Mouse (Mus musculus) thymus, adult 18-20 months (tissue): ENCODE results near the gene Dgki.

Source experiments
- DNase-seq, 2 experiments: peaks; one replicate each; pipeline ENCODE4 v3.0.0; 2022; ENCODE audit warnings: mixed read lengths in 2 of 2

Gene Dgki

DNA sequence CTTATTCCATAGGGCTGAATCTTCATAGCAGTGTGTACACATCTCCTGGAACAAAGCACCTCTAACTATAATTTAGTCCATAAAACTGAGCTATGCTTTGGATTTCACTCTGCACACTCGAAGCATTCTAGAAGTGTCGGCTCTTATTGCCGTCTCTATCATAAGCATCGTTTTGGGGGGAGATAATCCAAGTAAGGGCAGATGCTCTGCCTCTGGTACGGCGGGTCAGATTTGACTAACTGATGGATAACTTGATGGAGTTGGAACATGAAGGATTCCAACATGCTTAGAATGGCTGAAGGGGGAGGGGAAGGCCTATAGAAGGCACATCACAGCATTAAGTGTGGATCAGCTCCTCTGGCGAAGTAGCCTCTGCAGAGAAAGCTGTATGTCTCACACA, 242.4 kb downstream of the Dgki start:
- no peak for DNase-seq

DNA sequence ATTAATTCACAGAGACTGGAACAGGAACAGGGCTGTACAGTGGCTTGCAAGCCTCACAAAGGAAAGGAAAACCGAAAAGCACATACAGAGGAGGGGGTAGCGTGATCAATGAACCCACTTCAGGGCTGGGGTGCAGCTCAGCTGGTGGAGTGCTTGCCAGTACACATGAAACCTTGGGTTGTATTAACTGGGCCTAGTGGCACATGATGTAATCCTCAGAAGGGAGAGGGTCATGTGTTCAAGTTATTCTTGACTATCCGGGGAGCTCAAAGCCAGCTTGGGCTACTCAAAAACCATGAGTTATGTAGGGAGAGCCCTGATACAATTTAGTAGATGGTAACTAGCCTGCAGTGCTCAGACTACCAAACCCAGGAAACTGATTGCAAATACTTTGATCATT, 244.3 kb downstream of the Dgki start:
- no peak for DNase-seq

DNA sequence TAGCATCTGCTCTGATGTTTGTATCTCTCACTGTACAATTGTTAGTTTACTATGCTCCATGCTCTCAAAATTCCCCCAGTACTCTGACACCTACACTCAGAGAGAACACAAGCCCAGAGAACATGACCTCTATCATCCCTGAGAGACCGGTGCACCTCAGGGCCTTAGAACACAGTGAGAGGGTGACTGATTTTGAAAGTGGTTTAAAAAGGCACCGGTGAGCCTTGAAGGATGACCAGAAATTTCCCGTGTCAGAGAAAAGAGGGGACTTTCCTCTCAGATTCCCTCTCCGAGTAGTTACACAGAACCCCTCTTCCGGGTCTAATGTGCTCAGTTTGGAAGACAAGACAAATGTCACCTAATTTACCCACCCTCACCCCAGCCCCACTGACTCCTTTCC, 244.9 kb downstream of the Dgki start:
- DNase-seq = no peak

DNA sequence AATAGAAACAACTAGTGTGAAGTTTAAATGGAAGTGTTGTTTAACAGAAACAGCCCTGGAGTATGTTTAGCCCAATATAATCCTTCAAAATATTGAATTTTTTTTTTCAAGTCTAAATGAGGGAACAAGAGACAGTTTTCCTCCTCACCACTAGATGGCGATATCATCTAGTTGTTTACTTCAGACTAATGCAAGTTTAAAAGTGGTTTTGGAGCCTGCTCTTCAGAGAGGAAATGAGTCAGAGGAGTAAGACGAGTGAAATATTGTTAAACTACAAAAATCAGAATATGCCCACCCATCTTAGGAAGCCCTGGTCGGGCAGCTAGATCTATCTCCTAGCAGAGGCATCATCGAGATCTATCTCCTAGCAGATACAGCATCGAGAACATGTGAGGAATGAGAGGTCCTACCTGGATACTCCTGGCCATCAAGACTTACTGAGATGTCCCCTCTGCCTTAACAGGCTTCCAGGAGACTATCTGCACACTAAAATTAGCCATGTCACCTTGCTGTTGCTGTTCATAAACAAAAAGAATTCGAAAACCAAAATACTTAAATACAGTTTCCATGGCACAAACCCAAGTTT, 245.5 kb downstream of the Dgki start:
- no peak for DNase-seq

DNA sequence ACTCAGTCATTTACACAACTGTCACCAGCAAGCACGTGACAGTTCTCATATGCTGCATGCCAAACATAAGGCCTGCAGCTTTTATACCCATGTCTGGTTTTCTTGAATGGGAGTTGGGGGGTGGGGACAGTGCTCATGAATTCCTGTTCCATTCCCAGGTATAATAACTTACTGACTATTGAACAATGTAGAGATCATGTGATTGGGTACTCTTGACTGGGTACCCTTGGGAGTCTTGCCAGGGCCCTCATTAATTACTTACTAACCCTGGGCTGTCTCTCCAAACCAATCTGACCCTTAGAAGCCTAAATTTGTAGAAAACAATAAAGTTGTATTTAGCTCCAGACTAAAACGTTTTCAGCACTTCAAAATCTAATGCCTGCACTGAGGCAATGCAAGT, 246.6 kb downstream of the Dgki start:
- no peak for DNase-seq

DNA sequence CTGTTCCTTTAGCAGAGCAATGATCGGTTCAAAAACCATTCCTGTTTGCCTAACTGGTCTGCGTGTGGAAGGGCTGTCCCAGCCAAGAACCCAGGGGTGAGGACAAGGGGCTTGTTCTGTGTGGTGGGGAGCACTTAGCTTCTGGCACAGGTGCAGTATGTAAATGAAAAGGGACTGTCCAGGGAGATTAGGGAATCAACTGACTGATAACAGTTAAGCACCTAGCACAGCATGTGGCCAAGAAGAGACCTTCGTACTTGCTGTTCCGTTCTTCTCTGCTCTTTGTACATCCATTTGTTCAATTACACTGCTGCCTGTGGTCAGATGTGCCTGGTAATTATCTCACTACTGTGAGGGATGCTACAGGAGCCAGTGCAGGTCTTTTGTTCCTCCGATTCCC, 248.3 kb downstream of the Dgki start:
- no peak for DNase-seq

DNA sequence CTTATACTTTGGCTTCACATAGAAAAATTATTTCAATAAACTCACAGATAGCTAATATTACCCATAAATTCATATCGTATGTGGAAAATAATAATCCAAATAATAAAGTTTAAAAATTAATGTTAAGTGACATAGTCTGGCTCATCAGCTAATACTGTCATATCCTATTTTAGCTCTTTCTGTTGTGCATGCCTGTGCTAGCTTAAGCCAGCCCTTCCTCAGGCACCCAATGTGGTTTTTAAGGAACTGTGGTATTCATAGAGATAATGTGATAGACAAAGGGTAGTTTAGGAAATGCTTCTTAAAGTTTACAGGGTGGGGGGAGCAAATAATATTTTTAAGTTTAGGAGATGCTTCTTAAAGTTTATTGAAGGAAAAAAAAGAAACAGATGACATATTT, 248.8 kb downstream of the Dgki start:
- DNase-seq = no peak

DNA sequence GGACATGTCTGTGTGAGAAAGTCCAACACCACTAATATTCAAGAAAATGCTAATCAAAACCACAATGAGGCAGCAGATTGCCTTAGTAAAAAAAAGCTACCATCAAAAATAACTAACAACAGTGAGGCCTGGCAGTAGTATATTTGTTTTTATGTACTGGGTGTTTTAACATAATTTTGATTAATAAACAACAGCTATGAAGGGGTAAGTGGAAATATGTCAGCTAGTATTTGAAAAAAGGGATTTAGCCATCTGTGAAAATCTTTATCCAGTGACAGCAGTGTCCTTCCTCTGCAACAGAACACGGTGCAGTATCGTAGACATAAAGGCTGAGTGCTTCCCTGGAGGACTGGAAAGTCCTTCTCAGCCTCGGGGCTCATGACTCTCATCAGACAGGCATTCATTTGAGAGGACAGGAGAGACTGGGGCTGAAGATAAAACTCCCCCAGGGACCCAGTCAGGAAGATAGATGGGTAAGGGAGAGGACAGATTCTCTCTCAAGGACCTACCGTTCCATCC, 252.3 kb downstream of the Dgki start:
- DNase-seq = no peak

DNA sequence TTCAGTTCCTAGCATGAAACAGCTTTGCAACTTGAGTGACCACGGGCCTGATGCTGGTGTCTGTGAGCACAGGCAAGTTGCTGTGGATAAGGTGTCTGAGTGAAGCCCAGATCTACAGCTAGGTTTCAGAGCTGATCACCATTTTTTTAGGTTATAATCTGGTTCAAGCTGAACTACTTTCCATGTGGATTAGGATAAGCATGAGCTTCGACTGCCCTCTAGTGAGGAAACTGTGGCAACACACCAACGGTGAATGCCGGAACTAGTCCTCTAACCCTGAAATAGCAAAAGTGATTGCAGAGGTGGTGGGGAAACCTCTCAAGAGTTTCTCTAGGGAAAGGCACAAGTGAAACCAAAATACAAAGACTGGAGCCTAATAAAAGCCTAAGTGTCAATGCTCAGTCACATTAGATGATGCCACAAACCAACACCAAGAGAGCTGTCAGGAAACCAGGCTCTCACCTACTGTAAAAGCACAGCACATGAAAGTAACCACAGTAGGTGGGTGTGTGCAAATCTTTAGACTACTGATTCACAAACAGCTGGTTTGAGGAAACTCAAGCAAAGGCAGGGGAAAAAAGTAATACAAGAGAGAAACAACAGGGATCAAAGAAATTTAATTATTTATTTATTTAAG, 253.7 kb downstream of the Dgki start:
- peak; percentile 3 to 4 for DNase-seq

DNA sequence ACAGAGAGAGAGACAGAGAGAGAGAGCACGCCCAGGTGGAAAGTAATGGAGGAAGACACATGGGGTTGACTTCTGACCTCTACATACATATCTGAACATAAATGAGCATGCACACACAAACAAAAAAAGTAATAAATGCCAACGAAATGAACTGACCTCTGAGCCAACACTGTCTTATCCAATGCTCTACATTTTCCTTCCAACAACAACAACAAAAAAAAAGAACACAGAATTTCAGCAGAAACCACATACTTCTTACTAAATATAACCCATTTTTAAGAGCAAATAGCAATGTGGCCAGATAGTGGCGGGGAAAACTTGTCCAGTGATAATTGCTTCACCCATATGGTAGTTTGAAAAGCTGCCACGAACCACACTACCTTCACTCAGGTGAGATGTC, 255.2 kb downstream of the Dgki start:
- DNase-seq = no peak

DNA sequence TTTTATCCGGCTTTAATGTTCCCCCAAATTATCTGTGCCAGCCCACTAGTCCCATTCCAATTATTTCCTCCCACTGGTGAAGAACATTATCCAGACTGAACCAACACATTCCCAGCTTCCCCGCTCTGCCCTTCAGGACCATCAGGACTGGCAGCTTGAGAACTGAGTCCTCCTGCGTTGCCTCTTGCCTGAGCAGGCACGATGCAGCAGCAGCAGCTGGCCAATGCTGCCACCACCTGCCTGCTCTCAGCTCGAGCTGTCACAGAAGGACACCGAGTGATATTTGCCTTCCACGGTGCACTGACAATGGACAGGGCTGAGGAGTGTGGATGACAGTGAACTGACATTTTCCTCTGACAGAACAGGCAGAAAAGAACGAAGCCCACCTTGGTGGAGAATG, 261.5 kb downstream of the Dgki start:
- no peak for DNase-seq

DNA sequence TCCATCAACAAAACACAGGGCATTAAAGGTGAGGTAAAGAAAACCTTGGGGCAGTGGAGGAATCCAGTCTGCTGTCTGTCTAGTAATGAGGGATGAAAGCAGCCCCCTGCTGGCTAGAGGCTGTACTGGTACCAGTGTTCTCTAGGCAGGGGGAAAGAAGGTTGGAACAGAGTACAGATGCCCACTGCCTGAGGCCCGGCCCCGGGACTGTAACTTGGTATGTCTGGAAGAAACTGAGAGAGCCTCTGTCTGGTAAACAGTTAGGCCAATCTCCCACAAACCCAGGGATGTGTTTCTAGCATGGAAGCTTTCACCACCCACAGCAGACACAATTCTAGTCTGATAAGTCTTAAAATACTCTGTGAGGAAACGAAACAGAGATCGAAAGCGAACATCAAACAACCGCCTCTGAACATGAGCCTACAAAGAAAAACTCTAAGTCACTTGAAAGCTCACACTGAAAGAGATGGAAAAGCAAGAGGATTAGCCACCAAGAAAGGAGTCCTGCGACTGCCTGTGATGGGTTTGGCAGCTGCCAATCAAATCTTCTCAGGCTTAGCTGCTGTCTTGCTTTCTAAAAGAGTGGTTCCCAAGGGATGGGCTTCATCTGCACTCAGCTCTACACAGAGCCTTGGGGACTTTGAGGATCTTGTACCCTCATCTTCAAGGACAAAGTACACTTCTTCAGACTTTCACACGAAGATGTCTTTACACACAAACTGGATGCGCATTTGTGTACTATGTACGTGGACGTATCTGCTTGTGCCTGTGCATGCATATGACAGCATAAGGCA, 262.7 kb downstream of the Dgki start:
- no peak for DNase-seq

DNA sequence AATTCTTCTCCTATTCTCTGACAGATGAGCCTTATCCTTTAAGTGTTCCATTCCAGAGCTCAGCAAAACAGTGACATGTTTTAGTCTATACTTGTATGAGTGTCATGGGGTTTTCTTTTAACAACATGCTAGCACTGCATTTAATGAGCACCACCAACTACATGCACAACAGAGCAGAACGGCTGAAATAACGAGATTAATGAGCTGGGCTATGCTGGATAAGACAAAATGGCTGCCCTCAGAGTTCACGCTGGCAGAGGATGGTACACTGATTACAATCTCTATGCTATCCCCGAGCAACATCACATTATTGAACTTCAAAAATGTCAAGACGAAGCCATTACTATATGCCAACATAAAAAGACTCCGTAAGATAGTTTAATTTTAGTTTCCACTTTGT, 264.3 kb downstream of the Dgki start:
- no peak for DNase-seq

DNA sequence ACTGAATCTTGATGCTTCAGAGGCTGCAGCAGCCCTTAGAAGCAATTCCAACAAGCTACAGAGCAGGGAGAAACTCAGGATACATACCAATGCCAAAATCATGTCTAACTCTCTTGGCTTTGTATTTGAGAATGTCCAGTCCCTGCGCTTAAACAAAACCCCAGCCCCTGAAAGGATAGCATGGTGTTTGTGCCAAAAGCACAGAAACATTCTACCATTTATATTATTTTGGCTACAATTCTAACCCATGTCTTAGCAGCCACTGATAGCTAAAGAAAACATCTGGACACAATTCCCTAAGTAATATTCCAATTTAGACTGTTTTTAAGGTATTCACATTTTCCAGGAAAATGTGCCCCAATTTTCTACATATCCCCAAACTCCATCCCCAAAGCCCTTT, 269.0 kb downstream of the Dgki start:
- no peak for DNase-seq

DNA sequence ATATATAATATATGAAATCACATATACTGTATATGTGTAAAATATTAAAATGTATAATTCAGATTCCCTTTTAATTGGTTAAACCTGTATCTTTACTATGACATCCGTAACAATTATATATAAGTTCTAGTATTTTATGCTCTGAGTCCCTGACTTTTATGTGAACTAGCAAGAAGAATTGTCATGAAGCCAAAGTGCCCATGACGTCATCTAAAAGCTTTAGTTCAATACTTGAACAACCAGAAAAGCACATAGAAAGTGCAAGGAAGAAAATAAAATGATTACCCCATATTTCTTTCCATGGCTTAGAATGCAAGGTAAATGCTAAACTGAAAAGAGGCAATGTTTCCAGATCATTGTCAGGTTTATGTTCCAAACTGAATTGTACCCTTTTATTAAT, 269.6 kb downstream of the Dgki start:
- DNase-seq = no peak

DNA sequence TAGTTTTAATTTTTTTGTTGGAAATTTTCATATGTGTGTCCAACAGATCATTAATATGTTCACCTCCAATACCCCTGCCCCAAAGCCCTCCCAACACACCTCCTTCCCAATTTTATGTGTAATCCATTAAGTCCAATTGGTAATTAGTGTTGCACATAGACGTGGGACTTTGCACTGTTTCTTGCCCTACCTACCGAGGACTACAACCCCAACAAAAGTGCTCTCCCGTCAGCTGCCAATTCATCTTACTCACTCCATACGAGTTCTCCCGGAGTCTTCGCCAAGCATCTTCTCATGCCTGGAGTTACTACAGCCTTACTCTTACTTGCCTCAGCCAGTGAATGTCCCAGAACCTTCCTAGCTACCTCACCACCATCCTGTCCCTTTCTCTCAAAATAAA, 271.1 kb downstream of the Dgki start:
- DNase-seq = no peak

DNA sequence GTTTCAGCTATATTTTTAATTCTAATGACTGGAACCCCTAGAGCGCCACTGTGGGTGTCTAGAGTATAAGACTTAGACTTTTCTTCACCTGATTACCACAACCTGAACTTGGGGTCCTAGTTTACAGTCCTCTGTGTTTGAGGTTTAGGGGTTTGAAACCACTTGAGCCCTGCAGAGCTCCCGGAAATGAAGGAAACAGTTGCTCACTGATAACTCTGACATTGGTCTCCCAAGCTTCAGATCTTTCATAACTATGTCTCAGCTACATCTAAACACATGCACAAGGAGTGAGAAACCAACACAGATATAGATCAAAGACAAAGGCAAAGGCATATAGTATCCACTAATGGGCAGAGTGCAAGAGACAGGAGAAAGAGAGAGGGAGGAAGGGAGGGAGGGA, 271.7 kb downstream of the Dgki start:
- no peak for DNase-seq

DNA sequence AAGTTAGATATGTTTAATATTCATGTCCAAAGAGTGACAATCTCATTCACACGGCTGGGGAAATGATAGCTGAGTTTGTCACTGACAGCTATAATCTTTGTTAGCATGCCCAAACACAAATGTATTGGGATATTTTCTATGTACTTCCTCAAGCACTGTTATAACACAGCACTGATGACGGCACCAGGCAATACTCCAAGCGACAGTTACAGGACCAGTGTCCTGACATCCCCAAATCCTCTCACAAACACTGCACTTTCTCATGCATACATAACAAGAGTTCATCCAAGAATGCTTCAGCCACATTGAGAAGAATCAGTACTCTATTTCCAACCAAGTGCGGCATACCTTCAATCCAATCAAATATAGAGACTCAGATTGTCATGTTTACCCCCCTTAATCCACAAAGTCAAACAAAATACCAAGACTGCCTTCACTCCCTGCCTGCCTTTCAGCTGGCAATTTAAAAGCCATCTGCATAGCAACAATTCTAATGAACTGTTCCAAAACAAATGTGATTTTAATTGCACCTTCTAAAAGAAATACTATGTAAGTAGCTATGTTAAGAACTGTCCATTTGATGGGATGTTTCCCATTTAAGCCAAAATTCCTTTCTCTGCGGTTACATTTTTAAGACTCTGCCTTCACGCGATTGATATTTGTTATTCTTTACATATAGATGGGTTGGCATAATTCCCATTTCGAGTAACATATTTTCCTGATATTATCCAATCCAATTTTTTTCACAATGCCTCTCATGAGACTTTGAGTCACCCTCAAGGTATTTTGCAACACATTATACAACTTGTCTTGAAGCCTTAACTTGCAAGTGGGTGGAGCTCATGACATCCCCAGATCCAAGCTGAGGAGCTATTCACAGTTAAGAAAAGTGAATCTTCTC, 273.4 kb downstream of the Dgki start:
- DNase-seq = no peak

DNA sequence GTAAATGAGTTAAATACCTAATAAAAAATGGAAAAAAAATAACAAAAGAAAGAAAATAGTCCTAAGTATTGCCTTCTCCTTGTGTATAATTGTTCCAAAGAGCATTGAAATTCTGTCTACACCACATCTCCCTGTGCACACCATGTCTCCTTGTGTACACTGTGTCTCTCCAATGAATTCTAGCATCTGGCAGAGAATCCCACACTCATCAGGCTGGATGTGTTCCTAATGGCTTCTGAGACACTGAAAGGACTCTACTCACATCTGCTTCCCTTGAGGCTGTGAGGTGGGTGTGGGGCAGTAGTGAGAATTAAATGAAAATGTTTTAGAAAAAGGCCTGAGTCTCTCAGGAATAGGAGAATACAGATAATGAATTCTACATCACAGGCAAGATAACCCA, 283.9 kb downstream of the Dgki start:
- no peak for DNase-seq

DNA sequence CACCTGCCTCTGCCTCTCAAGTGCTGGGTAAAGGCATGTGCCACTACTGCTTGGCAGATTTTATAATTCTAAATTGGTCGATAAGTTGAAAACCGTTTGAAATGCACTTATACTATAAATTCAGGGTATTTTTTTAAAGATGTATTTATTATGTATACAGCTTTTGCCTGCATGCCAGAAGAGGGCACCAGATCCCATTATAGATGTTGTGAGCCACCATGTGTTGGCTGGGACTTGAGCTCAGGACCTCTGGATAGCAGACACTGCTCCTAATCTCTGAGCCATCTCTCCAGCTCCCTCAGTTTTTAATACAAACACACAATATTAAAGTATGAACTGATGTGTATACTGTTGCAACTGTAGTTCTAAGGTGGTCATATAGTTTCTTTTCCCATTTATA, 288.4 kb downstream of the Dgki start:
- no peak for DNase-seq

DNA sequence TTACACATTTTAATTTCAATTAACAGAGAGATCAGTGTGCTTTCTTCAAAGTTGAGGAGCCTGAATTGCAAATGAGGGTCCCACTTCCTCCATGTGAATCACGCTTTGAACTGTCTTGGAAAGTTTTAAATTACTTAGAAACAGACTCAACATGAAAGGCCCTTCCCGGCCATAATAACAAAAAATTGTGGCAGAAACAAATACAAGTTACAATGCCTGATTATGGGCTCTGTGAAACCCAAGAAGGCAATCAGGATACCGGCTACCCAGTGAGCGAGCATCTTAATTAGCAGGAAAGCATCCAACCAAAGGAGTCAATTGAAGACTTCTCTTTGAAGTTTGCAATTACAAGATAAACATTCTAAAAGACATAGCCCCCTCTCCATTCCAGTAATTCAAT, 292.4 kb downstream of the Dgki start:
- no peak for DNase-seq

DNA sequence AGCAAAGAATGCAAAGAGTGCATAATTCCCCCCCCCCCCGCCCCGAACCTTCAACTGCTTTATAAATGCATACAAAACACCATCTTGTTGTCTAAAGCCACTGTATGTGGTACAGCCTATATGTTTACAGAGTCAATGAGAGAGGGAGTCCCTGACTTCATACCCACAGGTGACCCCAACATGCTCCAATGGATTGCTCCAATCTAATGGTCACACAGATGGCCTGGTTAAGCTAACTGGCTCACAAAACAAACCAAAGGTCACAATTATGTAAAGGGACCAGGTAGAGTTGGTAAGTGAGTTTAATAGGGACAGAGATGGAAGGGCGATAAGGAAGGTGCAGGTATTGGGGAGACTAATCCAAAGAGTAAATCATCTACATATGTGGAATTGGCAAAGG, 295.1 kb downstream of the Dgki start:
- DNase-seq = no peak

DNA sequence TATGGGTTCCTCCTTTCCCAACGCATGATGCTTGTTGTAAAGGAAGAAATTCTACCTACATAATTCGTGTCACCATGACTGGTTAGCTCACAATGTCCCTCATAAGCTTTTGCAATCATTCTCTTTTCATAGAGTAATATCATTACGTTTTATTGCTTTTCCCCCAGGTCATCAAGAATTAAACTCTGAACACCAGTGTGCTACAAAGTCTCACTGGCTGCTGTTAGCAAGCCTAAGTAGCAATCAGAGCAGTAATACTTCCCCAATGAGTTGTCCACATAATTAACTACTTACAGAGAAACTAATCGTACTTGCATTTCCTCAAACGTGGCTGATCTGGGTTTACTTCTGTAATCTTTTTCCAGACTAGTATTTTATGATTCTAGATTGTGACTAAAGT, 296.7 kb downstream of the Dgki start:
- DNase-seq = no peak
